Mouse (Mus musculus) forebrain, embryonic 11.5 days (tissue): ENCODE measurements around the gene Gm21860. TPM values are rescaled to one million over a fixed set of nuclear protein-coding genes. Genes with fewer than 3 reads are reported as not detected.
"Not testable (repeated sequence)": the region's sequence is repeated elsewhere in the genome, so short reads cannot be mapped to it uniquely, and the experiment has no call there.

Experiments
- ATAC-seq: fragments of 200-750 bp; cut with Nextera tagmentation; replicated peaks from 2 replicates; pipeline ENCODE4 v1.8.0; 2017; ENCODE audit warnings: moderate TSS enrichment; ENCODE audit not compliant: low FRiP score
- DNase-seq: peaks from one replicate; pipeline ENCODE4 v3.0.0-alpha.2; 2017; ENCODE audit warnings: low spot score
- H3K27ac ChIP-seq: fragments of 300-500 bp; sonication (generic); 2 replicates; pipeline ENCODE4 v1.5.1; 2014; ENCODE audit warnings: low read depth, low read length
- H3K27me3 ChIP-seq: fragments of 300-500 bp; sonication (generic); 2 replicates; pipeline ENCODE4 v1.6.1; 2014; ENCODE audit warnings: mild to moderate bottlenecking, low read length, mixed read lengths; ENCODE audit not compliant: control insufficient read depth, insufficient read depth
- H3K36me3 ChIP-seq: fragments of 300-500 bp; sonication (generic); 2 replicates; pipeline ENCODE4 v1.6.1; 2014; ENCODE audit warnings: mild to moderate bottlenecking, low read length, moderate library complexity, mixed read lengths; ENCODE audit not compliant: control insufficient read depth, insufficient read depth
- H3K4me1 ChIP-seq: fragments of 300-500 bp; sonication (generic); replicated peaks from 2 replicates; pipeline ENCODE4 v1.6.1; 2014; ENCODE audit warnings: low read length, mixed read lengths; ENCODE audit not compliant: control insufficient read depth, insufficient read depth
- H3K4me2 ChIP-seq: fragments of 300-500 bp; sonication (generic); 2 replicates; pipeline ENCODE4 v1.6.1; 2014; ENCODE audit warnings: low read depth, mild to moderate bottlenecking, low read length, moderate library complexity, mixed read lengths; ENCODE audit not compliant: severe bottlenecking
- H3K4me3 ChIP-seq: fragments of 300-500 bp; sonication (generic); 2 replicates; pipeline ENCODE4 v1.5.1; 2014; ENCODE audit warnings: low read depth, low read length
- H3K9ac ChIP-seq: fragments of 300-500 bp; sonication (generic); 2 replicates; pipeline ENCODE4 v1.6.1; 2014; ENCODE audit warnings: low read length
- H3K9me3 ChIP-seq: fragments of 300-500 bp; sonication (generic); 2 replicates; pipeline ENCODE4 v1.6.1; 2016; ENCODE audit warnings: low read length, mixed read lengths; ENCODE audit not compliant: control insufficient read depth
- WGBS: fragments of 180-500 bp; shearing (Covaris S2); extraction: QIAGEN DNeasy Blood & Tissue Kit; methylation state at CpG from one replicate; pipeline ENCODE4 v1.1.7; 2014; 5-methylcytosine and 5-hydroxymethylcytosine counted together
- polyA plus RNA-seq: library from polyadenylated mRNA; unstranded; fragments of >200 nt; fragmentation: Nextera tagmentation; extraction: Ambion mirVana; gene quantifications from 2 replicates; pipeline ENCODE4 v1.2.1, GENCODE M21; 2014

Gene Gm21860
- polyA plus RNA-seq, 1 experiment from 2014 or later, result not detected

- not testable (repeated sequence) for DNase-seq
Measured at GRCm38 (mm10) chrY:90727121-90727908, 27.3 kb downstream of the Gm21860 start.

GRCm38 (mm10) chrY:90725701-90726451 lies 28.7 kb downstream of the Gm21860 start:
- ATAC-seq, H3K4me2 ChIP-seq, H3K27ac ChIP-seq: not testable (repeated sequence)

More at GRCm38 (mm10) chrY:90727121-90727908, 27.3 kb downstream of the Gm21860 start:
- not testable (repeated sequence) for H3K36me3 ChIP-seq, H3K4me1 ChIP-seq, H3K9ac ChIP-seq, H3K9me3 ChIP-seq, H3K27me3 ChIP-seq, H3K27ac ChIP-seq, H3K4me2 ChIP-seq, H3K4me3 ChIP-seq
- ATAC-seq, result 0 out of 2 replicates have a peak, but pooled peaks have one; percentile 45
- WGBS, result 76% methylated on average over 13 of the region's 13 CpGs

GRCm38 (mm10) chrY:90725166-90725565 lies 29.5 kb downstream of the Gm21860 start:
- DNase-seq, H3K27me3 ChIP-seq, H3K4me3 ChIP-seq, H3K9ac ChIP-seq, H3K4me2 ChIP-seq, H3K36me3 ChIP-seq, H3K9me3 ChIP-seq, H3K27ac ChIP-seq, ATAC-seq, H3K4me1 ChIP-seq: not testable (repeated sequence)
- WGBS, result 90% methylated on average over 10 of the region's 10 CpGs

More at GRCm38 (mm10) chrY:90725701-90726451, 28.7 kb downstream of the Gm21860 start:
- 74% methylated on average over 17 of the region's 23 CpGs for WGBS
- not testable (repeated sequence) for H3K9ac ChIP-seq, H3K4me1 ChIP-seq, H3K36me3 ChIP-seq, H3K27me3 ChIP-seq, H3K4me3 ChIP-seq, H3K9me3 ChIP-seq
- peak; percentile 52 for DNase-seq

GRCm38 (mm10) chrY:90724014-90724709 lies 30.5 kb downstream of the Gm21860 start:
- 60% methylated on average over 8 of the region's 8 CpGs for WGBS
- H3K27ac ChIP-seq, H3K4me1 ChIP-seq, H3K9ac ChIP-seq, H3K4me2 ChIP-seq, H3K4me3 ChIP-seq, H3K27me3 ChIP-seq, DNase-seq, H3K36me3 ChIP-seq, H3K9me3 ChIP-seq: not testable (repeated sequence)
- ATAC-seq, result peak; percentile 84

- not testable (repeated sequence) for H3K4me1 ChIP-seq, H3K4me2 ChIP-seq, H3K27ac ChIP-seq, H3K4me3 ChIP-seq, H3K9ac ChIP-seq, H3K36me3 ChIP-seq, DNase-seq, H3K27me3 ChIP-seq, H3K9me3 ChIP-seq
- ATAC-seq, result peak; percentile 82
- 67% methylated on average over 9 of the region's 9 CpGs for WGBS
Measured at GRCm38 (mm10) chrY:90723336-90723987, 31.2 kb downstream of the Gm21860 start.

GRCm38 (mm10) chrY:90720505-90720904 lies 34.1 kb downstream of the Gm21860 start:
- H3K27ac ChIP-seq, H3K4me1 ChIP-seq: not testable (repeated sequence)
- ATAC-seq, result 0 out of 2 replicates have a peak, but pooled peaks have one; percentile 28

GRCm38 (mm10) chrY:90719403-90720232 lies 35.0 kb downstream of the Gm21860 start:
- 85% methylated on average over 13 of the region's 13 CpGs for WGBS
- not testable (repeated sequence) for H3K9ac ChIP-seq, ATAC-seq, H3K9me3 ChIP-seq, H3K36me3 ChIP-seq, H3K27me3 ChIP-seq, H3K4me1 ChIP-seq, H3K27ac ChIP-seq, H3K4me2 ChIP-seq, H3K4me3 ChIP-seq, DNase-seq

More at GRCm38 (mm10) chrY:90720505-90720904, 34.1 kb downstream of the Gm21860 start:
- not testable (repeated sequence) for H3K4me2 ChIP-seq, DNase-seq, H3K36me3 ChIP-seq, H3K9ac ChIP-seq, H3K9me3 ChIP-seq, H3K27me3 ChIP-seq, H3K4me3 ChIP-seq
- WGBS, result 37% methylated on average over 5 of the region's 5 CpGs
